Mouse (Mus musculus) left cerebral cortex, adult 2 months (tissue): ENCODE measurements around the gene Olfr150. TPM values are rescaled to one million over a fixed set of nuclear protein-coding genes. Genes with fewer than 3 reads are reported as not detected.
"Not testable (repeated sequence)": the region's sequence is repeated elsewhere in the genome, so short reads cannot be mapped to it uniquely, and the experiment has no call there.

ENCODE experiments used
- DNase-seq, 2 experiments: peaks; one replicate each; pipeline ENCODE4 v3.0.0; 2021 to 2022; ENCODE audit warnings: low spot score in 2 of 2, mixed read lengths in 1 of 2; ENCODE audit errors: extremely low spot score in 1 of 2
- H3K27ac ChIP-seq: fragments of 200-600 bp; 2 replicates; pipeline ENCODE4 v1.8.1; 2022
- H3K4me3 ChIP-seq: fragments of 200-600 bp; 2 replicates; pipeline ENCODE4 v1.8.1; 2022
- CTCF ChIP-seq: fragments of 200-600 bp; IDR thresholded peaks from 2 replicates; pipeline ENCODE4 v1.8.1; 2022; ENCODE audit warnings: antibody characterized with exemption, mild to moderate bottlenecking, moderate library complexity
- intact Hi-C: fragments of 180-260 bp; cut with DNase I; formaldehyde crosslinking; loops from one replicate; pipeline ENCODE4 v1.15.1; 2025
- long read RNA-seq, 2 experiments: library from polyadenylated mRNA; stranded (forward); transcript quantifications; one replicate each; pipeline ENCODE4 v2.0.0; 2021; ENCODE audit warnings: borderline mapping rate in 2 of 2
- total RNA-seq, 2 experiments: library from RNA; stranded (reverse); gene quantifications; 2 replicates each; pipeline ENCODE4 v1.2.3; 2021

Gene Olfr150
- total RNA-seq, result not detected
- long read RNA-seq, experiment 1, result 0 reads
- long read RNA-seq, experiment 2, result 0 reads

DNA sequence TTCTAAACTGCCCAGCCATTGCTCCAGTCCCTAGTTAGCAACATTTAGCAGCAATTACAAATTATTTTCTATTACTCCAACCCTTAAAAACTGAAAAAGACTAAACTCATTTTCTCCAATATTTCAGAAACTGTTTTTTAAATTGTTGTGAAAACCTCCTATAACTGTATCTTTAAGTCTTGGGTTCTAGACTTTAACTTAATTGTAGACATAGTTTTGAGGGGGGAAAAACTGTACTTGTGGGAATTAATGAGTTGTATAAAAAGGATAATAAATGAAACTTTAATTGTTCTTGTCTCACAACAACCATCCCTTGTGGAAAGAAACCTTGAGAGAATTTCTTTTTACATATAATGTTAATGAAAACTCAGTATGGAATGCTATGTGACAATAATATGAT lies at the start of gene Olfr150:
TSS of gene Olfr150 (plus strand) at position 301 of the 400 bp plus-strand sequence.
- no peak within 1 kb of the TSS for H3K4me3 ChIP-seq
- DNase-seq, result no peak
- intact Hi-C loops, result no loop called here
- TF ChIP-seq CTCF, result no peak
- no peak within 1 kb of the TSS for H3K27ac ChIP-seq

DNA sequence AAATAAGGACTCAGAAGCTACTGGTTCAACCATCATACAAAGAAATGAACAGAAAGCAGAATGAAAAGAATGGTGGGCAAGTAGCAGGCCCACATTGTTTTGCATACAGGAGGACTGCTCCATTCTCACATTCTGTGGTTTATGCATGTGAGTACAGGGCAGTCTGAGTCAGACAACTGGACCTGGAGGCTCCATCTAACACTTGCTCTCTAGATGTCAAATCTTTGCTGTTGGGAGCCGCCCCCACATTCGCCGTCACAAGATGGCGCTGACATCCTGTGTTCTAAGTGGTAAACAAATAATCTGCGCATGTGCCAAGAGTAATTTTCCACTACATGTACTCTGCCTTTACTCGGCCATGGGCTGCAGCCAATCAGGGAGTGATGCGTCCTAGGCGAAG lies 29.7 kb upstream of the Olfr150 start:
- intact Hi-C loops, DNase-seq, H3K27ac ChIP-seq, H3K4me3 ChIP-seq: not testable (repeated sequence)

- Histone ChIP-seq H3K4me3 (no peak within 1 kb of the TSS), H3K27ac (no peak within 1 kb of the TSS)
- DNase-seq, result no peak
- no peak for TF ChIP-seq CTCF
- intact Hi-C loops, result no loop called here
Measured at GRCm38 (mm10) chr9:39707017-39707416, 23.8 kb upstream of the Olfr150 start, which contains the start of gene Olfr149. Olfr149 (minus strand) TSS chr9:39707117.

DNA sequence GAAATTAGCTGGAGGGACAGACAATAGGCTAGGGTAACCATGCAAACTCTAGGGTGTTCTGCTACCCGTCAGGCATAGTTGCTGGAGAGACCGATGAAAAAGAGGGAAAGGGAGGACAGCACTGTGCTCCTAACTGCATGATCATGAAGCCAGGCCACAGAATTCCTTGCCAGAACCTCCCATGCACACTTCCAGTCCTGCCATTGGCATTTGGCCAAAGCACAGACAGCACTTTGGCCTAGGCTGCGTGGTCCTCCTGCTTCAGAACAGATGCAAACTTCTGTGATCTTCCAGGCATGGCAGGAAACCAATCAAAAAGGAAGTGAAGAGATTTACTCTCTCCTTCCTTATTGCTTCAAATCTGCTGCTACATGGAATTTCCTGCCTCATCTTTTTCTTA lies 21.8 kb upstream of the Olfr150 start:
- DNase-seq, result no peak
- H3K27ac ChIP-seq, result no peak overlapping the region
- H3K4me3 ChIP-seq, result no peak overlapping the region
- intact Hi-C loops, result no loop called here
- no peak for TF ChIP-seq CTCF

GRCm38 (mm10) chr9:39711053-39711452 lies 19.7 kb upstream of the Olfr150 start, which contains the start of gene Olfr965:
Olfr965 (plus strand) TSS chr9:39711353.
- H3K27ac ChIP-seq, result no peak within 1 kb of the TSS
- no peak for TF ChIP-seq CTCF
- no peak for DNase-seq
- intact Hi-C loops, result no loop called here
- no peak within 1 kb of the TSS for H3K4me3 ChIP-seq

GRCm38 (mm10) chr9:39740741-39741140 lies 10.0 kb downstream of the Olfr150 start:
- DNase-seq, result no peak
- intact Hi-C loops, result no loop called here
- no peak overlapping the region for H3K27ac ChIP-seq
- H3K4me3 ChIP-seq, result no peak overlapping the region
- no peak for TF ChIP-seq CTCF

DNA sequence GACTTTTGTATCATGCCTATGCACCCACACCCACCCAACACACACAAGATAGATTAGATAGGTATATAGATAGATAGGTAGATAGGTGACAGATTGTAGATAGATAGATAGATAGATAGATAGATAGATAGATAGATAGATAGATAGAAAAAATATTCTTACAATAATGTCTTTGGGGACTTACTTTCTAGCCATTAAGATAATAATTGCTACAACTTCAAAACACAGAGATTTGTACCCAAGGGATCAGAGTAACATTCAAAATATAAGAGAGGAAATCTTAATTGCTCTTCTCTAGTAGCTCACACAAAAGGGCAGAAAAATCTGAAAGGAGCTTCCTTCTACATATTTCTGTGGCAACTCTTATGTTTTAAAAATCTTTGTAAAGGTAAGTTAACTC lies 15.2 kb downstream of the Olfr150 start, which contains the start of gene Olfr967:
TSS of gene Olfr967 (plus strand) at position 301 of the 400 bp plus-strand sequence.
- no peak for DNase-seq
- intact Hi-C loops, result no loop called here
- no peak for TF ChIP-seq CTCF
- Histone ChIP-seq H3K4me3 (no peak within 1 kb of the TSS), H3K27ac (peak within 1 kb of the TSS; percentile 12; the same call in 1 of the 2 replicates)

DNA sequence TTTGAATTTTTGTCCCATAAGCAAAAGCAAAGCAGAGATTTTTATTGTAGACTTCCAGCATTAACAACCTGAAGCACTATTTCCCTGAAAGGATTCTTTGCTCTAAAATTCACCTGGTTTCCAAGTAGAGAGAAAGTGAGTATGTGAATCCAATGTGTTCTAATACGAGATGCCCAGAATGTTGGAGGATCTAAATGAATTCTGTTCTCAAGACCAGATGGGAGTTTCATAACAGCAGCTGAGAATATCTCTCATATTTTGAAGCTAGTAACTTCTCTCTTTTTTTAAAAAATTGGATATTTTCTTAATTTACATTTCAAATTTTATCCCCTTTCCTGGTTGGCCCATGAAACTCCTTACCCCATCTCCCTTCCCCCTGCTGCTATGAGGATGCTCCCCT lies 15.7 kb downstream of the Olfr150 start:
- DNase-seq, result no peak
- no peak overlapping the region; the same call in 1 of the 2 replicates for H3K27ac ChIP-seq
- TF ChIP-seq CTCF, result no peak
- H3K4me3 ChIP-seq, result no peak overlapping the region
- intact Hi-C loops, result no loop called here

DNA sequence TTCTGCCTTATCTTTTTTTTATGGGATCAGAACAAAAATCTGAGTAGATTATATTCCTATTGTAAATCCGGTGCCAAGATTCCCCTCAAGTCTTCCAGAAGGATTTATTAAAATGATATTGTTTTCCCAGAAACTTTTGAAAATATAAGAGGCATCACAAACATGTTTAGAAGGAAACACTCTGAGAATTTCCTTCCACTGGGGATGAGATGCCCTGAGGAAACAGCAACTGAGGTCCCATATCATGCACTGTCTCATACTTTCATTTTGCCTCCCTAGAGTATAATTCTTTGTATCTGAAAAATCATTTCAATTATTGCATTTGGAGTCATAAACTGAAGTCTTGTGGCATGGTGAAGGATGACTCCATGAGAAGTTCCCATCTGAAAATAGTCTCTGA lies 52.4 kb downstream of the Olfr150 start, which contains the start of gene Olfr968:
TSS of gene Olfr968 (minus strand) at position 101 of the 400 bp plus-strand sequence.
- no peak for TF ChIP-seq CTCF
- Histone ChIP-seq H3K27ac (no peak within 1 kb of the TSS), H3K4me3 (no peak within 1 kb of the TSS)
- DNase-seq, result no peak
- intact Hi-C loops, result no loop called here

Other genes starting within 250 kb of the Olfr150 start
- not detected for gene Olfr44, start 237.0 kb upstream of the Olfr150 start, total RNA-seq
- gene Olfr957, start 215.2 kb upstream of the Olfr150 start, total RNA-seq, result not detected
- gene Olfr958, start 176.9 kb upstream of the Olfr150 start, total RNA-seq, result not detected
- gene Olfr959, start 155.4 kb upstream of the Olfr150 start, total RNA-seq, result not detected
- gene AW551984, start 126.6 kb upstream of the Olfr150 start, total RNA-seq, result 1 to 10 TPM; 4.5 to 9.2 TPM
- gene Olfr148, start 120.3 kb upstream of the Olfr150 start, total RNA-seq, result not detected
- not detected for gene Olfr960, start 109.6 kb upstream of the Olfr150 start, total RNA-seq
- not detected for gene Olfr961, start 85.9 kb upstream of the Olfr150 start, total RNA-seq
- gene Olfr963, start 63.8 kb upstream of the Olfr150 start, total RNA-seq, result not detected
- gene Olfr149, start 23.9 kb upstream of the Olfr150 start, total RNA-seq, result not detected
- gene Olfr965, start 19.6 kb upstream of the Olfr150 start, total RNA-seq, result not detected
- not detected for gene Olfr967, start 15.3 kb downstream of the Olfr150 start, total RNA-seq
- gene Olfr968, start 52.3 kb downstream of the Olfr150 start, total RNA-seq, result not detected
- gene Olfr969, start 60.0 kb downstream of the Olfr150 start, total RNA-seq, result not detected
- not detected for gene Olfr970, start 77.9 kb downstream of the Olfr150 start, total RNA-seq
- gene Olfr971, start 105.9 kb downstream of the Olfr150 start, total RNA-seq, result not detected
- gene Olfr972, start 135.4 kb downstream of the Olfr150 start, total RNA-seq, result not detected
- gene Olfr229, start 176.4 kb downstream of the Olfr150 start, total RNA-seq, result not detected
- not detected for gene Olfr974, start 206.5 kb downstream of the Olfr150 start, total RNA-seq
- gene Olfr975, start 221.1 kb downstream of the Olfr150 start, total RNA-seq, result not detected
- gene Olfr976, start 230.2 kb downstream of the Olfr150 start, total RNA-seq, result not detected